Mouse (Mus musculus): ENCODE results near the gene Slc17a4.

Slc17a4 gene

DNA sequence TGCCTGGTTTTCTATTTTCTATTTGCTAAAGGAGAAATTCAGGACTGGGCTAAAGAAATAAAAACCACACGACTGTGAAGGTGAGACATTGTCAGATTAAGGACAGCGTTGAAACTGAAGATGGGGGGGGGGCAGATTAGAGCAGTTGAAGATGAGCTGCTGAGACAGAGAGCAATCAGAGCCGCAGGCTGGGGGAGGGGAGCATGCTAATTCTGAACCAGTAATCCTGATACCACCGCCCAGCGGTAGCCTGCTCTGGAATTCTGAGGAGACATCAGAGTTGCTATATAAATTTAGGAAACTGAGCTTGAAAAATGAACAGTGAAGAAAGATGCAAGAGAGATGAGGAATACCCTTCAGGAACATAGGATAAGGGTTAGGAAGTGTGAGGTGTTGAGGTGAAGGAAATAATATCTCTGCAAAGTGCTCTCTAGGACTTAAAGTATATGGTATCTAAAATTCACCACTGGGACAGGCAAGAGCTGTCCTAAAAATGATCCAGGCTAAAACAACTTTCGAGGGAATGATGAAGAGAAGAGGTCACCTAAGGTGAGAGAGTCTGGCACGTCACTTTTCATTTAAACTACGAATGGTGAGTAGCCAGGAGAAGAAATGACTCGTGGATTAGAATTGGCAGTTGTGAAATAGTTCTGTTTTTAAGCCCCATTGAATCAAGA, 22.1 kb downstream of the Slc17a4 start:
- peak; percentile 40 for DNase-seq (ENCODE audit: low read depth)

DNA sequence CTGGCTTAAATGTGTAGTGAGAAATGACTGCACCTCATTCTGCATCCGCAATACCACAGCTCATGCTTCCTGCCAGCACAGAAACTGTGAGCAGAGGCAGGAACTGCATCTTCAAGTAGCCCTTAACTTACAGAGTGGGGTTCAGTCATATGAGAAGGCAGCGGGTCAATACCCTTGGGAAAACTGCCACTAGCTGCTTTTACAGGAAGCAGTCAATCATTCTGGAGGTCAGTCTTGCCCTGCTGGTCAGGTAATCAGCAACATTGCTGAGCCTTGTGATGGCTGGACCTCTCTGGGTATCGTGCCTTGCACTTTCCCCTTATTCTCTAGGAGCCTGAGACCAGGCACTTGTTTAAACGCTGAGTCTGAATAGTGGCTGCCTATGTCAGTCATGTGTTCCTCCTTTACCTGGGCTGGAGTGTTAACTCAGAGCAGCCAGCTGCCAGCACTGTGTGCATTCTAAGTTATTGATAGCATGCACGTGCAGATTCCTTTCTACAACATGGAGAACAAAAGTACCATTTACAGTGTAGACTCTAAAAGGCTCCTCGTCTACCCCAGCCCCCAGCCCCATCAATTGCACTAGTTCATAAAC, 25.7 kb downstream of the Slc17a4 start:
- DNase-seq (ENCODE audit: low read depth), result no peak

DNA sequence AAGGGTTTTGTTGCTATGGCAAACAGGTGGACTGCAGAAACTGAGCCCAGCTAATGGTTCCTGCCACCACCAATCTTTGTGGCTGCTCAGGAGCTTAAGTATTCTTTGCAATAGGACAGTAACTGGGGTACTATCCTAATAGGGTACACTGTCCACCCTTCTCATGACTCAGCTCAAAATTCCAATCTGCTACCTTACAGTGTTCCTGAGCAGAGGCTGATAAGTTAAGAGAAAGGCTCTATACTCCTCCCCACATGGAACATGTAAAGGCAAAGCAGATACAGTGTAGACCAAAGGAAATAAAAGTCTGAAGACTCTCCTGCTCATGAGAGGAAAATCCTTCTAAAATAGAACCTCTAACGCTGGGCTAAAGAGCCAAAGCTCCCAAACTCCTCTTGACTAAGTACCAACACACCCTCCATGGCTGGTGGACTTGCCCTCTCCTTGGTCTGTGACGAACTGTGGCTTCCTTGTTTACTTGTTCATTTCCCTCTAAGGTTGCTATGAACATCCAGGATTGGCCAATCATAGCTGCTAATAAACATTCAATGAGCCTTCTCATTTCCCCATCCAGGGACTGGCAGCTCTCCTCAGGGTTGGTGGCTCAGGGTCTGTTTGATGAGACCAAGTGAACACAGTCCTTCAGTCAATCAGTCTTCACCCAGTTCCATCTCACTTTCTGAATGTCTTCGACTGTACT, 27.6 kb downstream of the Slc17a4 start:
- no peak for DNase-seq (ENCODE audit: low read depth)

DNA sequence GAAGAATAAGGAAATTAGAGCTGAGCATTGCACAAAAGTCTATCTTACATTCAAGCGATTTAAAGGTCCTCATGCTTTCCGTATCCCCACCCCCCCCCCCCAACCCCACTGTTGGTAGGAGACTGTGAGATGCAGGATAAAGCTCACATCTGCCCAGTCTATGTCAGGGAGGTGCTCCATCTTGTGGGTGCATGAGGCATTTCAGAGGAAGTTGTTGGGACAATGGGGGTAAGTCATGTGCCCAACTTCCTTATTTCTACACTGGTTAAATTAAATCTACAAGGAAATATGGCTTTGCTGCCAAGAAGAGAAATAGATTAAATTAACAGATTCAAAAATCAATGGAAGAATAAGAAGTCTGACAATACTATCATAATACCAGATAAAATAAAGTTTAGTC, 29.3 kb downstream of the Slc17a4 start:
- peak; percentile 88 for DNase-seq (ENCODE audit: low read depth)

DNA sequence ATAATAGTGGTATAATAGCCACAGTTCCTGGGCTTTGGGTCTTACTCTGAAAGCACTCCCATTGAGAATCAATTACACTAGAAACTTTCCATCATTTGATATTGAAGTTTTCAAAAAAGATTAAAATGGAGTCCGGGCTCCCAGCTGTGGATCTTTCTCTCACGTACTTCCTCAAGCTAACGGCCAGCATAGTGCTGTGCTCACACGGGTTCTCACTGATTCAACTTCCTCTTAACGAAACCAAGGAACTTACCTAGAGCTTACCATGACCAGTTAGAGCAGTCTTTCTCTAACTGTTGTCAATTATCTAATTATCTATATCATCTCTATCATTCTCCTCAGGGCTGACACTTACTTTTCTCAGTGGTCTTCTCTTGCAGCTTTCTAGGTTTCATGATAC, 35.2 kb downstream of the Slc17a4 start:
- DNase-seq (ENCODE audit: low read depth), result peak; percentile 72

DNA sequence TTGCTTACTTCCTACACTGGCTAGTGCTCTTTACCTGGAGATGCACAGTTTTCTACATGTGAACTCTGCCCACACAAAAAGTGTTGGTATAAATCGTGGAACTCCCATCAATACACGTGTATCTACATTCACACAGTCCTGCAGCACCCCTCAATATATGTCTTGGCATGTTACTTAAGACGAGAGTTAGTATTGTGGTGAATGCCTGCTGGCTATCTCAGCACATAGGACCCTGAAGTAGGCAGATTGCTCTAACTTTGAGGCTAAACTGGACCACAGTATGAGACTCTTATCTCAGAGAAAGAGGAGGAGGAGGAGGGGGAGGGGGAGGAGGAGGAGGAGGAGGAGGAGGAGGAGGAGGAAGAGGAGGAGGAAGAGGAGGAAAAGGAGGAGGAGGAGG, 35.7 kb downstream of the Slc17a4 start:
- no peak for DNase-seq (ENCODE audit: low read depth)

- DNase-seq (ENCODE audit: low read depth), result no peak
Measured at GRCm38 (mm10) chr13:23873141-23873540, 41.7 kb downstream of the Slc17a4 start.

GRCm38 (mm10) chr13:23869996-23870395, 44.8 kb downstream of the Slc17a4 start:
- DNase-seq (ENCODE audit: low read depth), result no peak

- peak; percentile 21 for DNase-seq (ENCODE audit: low read depth)
Measured at GRCm38 (mm10) chr13:23868790-23869533, 45.8 kb downstream of the Slc17a4 start.

- DNase-seq (ENCODE audit: low read depth), result no peak
Measured at GRCm38 (mm10) chr13:23867405-23867804, 47.4 kb downstream of the Slc17a4 start, which contains the start of gene Slc17a1. TSS of gene Slc17a1 (plus strand) at chr13:23867750.

- no peak for DNase-seq (ENCODE audit: low read depth)
Measured at GRCm38 (mm10) chr13:23867000-23867399, 47.8 kb downstream of the Slc17a4 start.

- DNase-seq (ENCODE audit: low read depth), result no peak
Measured at GRCm38 (mm10) chr13:23866086-23866710, 48.6 kb downstream of the Slc17a4 start.

DNA sequence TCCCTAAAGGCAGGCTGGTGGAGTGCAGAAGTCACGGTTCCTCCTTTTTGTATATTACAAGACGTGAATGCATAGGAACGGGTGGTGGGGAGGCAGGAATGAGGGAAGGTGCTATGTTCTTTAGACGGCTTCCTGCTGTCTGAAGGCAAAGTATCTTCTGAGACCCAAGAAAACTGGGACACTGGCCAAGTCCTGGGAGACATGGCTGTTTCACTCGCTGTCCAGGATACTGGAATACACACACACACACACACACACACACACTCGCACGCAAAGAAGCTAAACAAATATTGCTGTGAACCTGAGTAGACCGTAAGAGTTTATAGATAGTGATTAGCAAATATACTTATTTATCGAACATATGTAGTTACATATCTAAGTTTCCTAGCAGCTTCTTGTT, 50.1 kb downstream of the Slc17a4 start:
- no peak for DNase-seq (ENCODE audit: low read depth)

- no peak for DNase-seq (ENCODE audit: low read depth)
Measured at GRCm38 (mm10) chr13:23861815-23862214, 53.0 kb downstream of the Slc17a4 start.

DNA sequence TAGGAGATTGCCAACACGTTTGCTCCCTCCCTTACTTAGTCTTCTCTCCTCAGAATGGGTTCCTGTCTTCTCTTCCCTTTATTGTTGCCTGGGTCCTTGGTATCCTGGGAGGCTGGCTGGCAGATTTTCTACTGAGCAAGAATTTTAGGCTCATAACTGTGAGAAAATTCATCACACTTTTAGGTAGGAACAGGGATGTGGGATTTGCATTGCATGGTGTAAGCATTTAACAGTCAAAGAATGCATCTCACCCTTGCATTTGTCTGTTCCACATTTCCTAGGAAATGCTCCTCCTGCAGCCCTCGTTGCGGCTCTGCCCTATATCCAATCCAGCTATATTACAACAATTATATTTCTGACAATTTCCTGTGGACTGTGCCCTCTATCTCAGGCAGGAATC, 58.4 kb downstream of the Slc17a4 start:
- no peak for DNase-seq (ENCODE audit: low read depth)

DNA sequence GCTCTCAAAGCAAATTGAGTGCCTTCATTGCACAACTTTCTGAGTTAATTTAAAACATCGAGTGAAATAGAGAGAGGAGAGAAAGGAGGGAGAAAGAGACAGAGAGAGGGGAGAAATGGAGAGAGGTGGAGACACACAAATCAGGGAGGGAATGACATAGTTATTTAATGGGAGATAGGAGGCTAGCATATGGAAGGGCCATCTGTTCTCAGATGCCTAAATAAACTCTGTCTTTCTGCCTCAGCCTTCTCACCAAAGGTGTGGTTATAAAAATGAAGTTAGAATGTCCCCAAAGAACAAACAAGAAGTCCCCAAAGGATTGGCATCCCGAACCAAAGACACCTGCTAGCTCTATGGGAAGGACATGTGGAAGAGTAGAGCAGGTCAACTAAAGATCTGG, 65.5 kb downstream of the Slc17a4 start:
- DNase-seq (ENCODE audit: low read depth), result no peak
